Mouse (Mus musculus): ENCODE measurements around the gene Vmn1r113. TPM values are rescaled to one million over a fixed set of nuclear protein-coding genes. Genes with fewer than 3 reads are reported as not detected.

Vmn1r113 gene
- not detected in 2 replicates for polyA plus RNA-seq (2015; fragmentation: Nextera tagmentation; extraction: Ambion mirVana)

DNA sequence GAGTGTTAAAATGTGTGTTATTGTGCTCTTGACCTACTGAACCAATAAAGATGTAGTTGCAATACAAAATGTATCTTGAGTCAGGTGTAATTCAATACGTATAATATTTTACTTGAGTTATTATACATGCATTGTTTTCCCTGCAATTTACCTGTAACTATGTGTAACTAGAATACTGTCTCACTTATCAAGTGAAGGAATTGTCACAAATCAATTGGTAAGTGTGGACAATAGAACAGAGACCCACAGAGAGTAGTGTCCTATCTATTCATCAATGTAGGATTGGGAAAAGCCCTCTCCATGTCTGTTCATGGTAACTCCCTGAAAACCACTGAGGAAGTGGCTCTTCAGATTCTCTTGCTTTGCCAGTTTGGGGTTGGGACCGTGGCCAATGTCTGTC lies at the start of gene Vmn1r113:
Gene Vmn1r113 (plus strand): TSS at position 301 of the 400 bp plus-strand sequence.

DNA sequence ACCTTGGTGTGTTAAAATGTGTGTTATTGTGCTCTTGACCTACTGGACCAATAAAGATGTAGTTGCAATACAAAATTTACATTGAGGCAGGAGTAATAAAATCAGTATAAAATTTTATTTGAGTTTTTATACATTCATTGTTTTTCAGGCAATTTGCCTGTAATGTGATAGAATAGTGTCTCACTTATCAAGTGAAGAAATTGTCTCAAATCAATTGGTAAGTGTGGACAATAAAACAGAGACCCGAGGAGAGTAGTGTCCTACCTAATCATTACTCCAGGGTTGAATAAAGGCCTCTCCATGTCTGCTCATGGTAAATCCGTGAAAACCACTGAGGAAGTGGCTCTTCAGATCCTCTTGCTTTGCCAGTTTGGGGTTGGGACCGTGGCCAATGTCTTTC lies 16.2 kb upstream of the Vmn1r113 start, which contains the start of gene Vmn1r112:
Gene Vmn1r112 (plus strand): TSS at position 301 of the 400 bp plus-strand sequence.

DNA sequence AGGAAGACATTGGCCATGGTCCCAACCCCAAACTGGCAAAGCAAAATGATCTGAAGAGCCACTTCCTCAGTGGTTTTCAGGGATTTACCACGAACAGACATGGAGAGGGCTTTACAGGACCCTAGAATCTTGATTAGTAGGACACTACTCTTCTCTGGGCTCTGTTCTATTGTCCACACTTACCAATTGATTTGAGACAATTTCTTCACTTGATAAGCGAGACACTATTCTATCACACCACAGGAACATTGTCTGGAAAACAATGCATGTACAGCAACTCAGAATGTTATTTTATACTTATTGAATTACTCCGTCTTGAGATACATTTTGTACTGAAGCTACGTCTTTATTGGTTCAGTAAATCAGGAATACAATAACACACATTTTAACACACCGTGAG lies 25.0 kb downstream of the Vmn1r113 start, which contains the start of gene Vmn1r114:
Gene Vmn1r114 (minus strand): TSS at position 101 of the 400 bp plus-strand sequence.

Other genes with a start within 250 kb of the Vmn1r113 start
- not detected in 2 replicates for gene Gm5726, start 241.5 kb upstream of the Vmn1r113 start, polyA plus RNA-seq (2015; fragmentation: Nextera tagmentation; extraction: Ambion mirVana)
- gene Gm4141, start 211.0 kb upstream of the Vmn1r113 start, polyA plus RNA-seq (2015; fragmentation: Nextera tagmentation; extraction: Ambion mirVana): not detected in 2 replicates
- not detected in 2 replicates for gene Gm4513, start 188.3 kb upstream of the Vmn1r113 start, polyA plus RNA-seq (2015; fragmentation: Nextera tagmentation; extraction: Ambion mirVana)
- not detected in 2 replicates for gene Vmn1r107, start 118.4 kb upstream of the Vmn1r113 start, polyA plus RNA-seq (2015; fragmentation: Nextera tagmentation; extraction: Ambion mirVana)
- not detected in 2 replicates for gene Vmn1r111, start 84.1 kb upstream of the Vmn1r113 start, polyA plus RNA-seq (2015; fragmentation: Nextera tagmentation; extraction: Ambion mirVana)
- not detected in 2 replicates for gene Gm10668, start 56.7 kb upstream of the Vmn1r113 start, polyA plus RNA-seq (2015; fragmentation: Nextera tagmentation; extraction: Ambion mirVana)
- gene Vmn1r112, start 16.1 kb upstream of the Vmn1r113 start, polyA plus RNA-seq (2015; fragmentation: Nextera tagmentation; extraction: Ambion mirVana): not detected in 2 replicates
- gene Vmn1r114, start 24.9 kb downstream of the Vmn1r113 start, polyA plus RNA-seq (2015; fragmentation: Nextera tagmentation; extraction: Ambion mirVana): not detected in 2 replicates
- not detected in 2 replicates for gene Vmn1r115, start 57.7 kb downstream of the Vmn1r113 start, polyA plus RNA-seq (2015; fragmentation: Nextera tagmentation; extraction: Ambion mirVana)
- gene Vmn1r116, start 85.0 kb downstream of the Vmn1r113 start, polyA plus RNA-seq (2015; fragmentation: Nextera tagmentation; extraction: Ambion mirVana): not detected in 2 replicates
- gene Vmn1r117, start 96.8 kb downstream of the Vmn1r113 start, polyA plus RNA-seq (2015; fragmentation: Nextera tagmentation; extraction: Ambion mirVana): not detected in 2 replicates
- gene Vmn1r118, start 125.1 kb downstream of the Vmn1r113 start, polyA plus RNA-seq (2015; fragmentation: Nextera tagmentation; extraction: Ambion mirVana): not detected in 2 replicates
- not detected in 2 replicates for gene Vmn1r119, start 225.2 kb downstream of the Vmn1r113 start, polyA plus RNA-seq (2015; fragmentation: Nextera tagmentation; extraction: Ambion mirVana)

Data from skeletal muscle tissue, postnatal 0 days (tissue).